Mouse (Mus musculus) small intestine, adult 2 months (tissue): ENCODE data around the gene Gm17617.

Experiments used
- CTCF ChIP-seq: fragments of 200-500 bp; IDR thresholded peaks from 2 replicates; pipeline ENCODE4 v1.5.1; 2012; ENCODE audit warnings: low read depth, mild to moderate bottlenecking, control low read depth, inconsistent platforms, low read length, moderate library complexity, mixed read lengths; ENCODE audit not compliant: insufficient replicate concordance, insufficient read length; ENCODE audit errors: extremely low read depth
- POLR2A ChIP-seq: fragments of 200-500 bp; IDR thresholded peaks from 2 replicates; pipeline ENCODE4 v1.6.1; 2012; ENCODE audit warnings: low read depth, mild to moderate bottlenecking, control low read depth, inconsistent platforms, low read length, moderate library complexity

- no peak for TF ChIP-seq CTCF
- TF ChIP-seq POLR2A, result no peak
Observed at GRCm38 (mm10) chr13:55168958-55169369, 35.6 kb upstream of the Gm17617 start.
